Mouse (Mus musculus) neural tube, embryonic 11.5 days (tissue): ENCODE measurements around the gene Gps2. TPM values are rescaled to one million over a fixed set of nuclear protein-coding genes. Genes with fewer than 3 reads are reported as not detected.

Experiments
- ATAC-seq: fragments of 200-750 bp; cut with Nextera tagmentation; 2 replicates; pipeline ENCODE4 v1.8.0; 2017; ENCODE audit warnings: moderate number of reproducible peaks, mild to moderate bottlenecking, moderate TSS enrichment, moderate library complexity; ENCODE audit not compliant: insufficient read depth, low FRiP score, low TSS enrichment
- DNase-seq: peaks from one replicate; pipeline ENCODE4 v3.0.0-alpha.2; 2015; ENCODE audit warnings: low spot score
- H3K27ac ChIP-seq: fragments of 300-500 bp; sonication (generic); 2 replicates; pipeline ENCODE4 v1.5.1; 2014; ENCODE audit warnings: low read depth, mild to moderate bottlenecking, low read length
- H3K27me3 ChIP-seq: fragments of 300-500 bp; sonication (generic); 2 replicates; pipeline ENCODE4 v1.6.1; 2014; ENCODE audit warnings: mild to moderate bottlenecking, low read length, mixed read lengths; ENCODE audit not compliant: control insufficient read depth, insufficient read depth
- H3K36me3 ChIP-seq: fragments of 300-500 bp; sonication (generic); 2 replicates; pipeline ENCODE4 v1.6.1; 2014; ENCODE audit warnings: mild to moderate bottlenecking, low read length, moderate library complexity, mixed read lengths; ENCODE audit not compliant: control insufficient read depth, insufficient read depth
- H3K4me1 ChIP-seq: fragments of 300-500 bp; sonication (generic); 2 replicates; pipeline ENCODE4 v1.6.1; 2014; ENCODE audit warnings: low read length, mixed read lengths; ENCODE audit not compliant: control insufficient read depth, insufficient read depth
- H3K4me2 ChIP-seq: fragments of 300-500 bp; sonication (generic); 2 replicates; pipeline ENCODE4 v1.6.1; 2014; ENCODE audit warnings: low read depth, mild to moderate bottlenecking, moderate library complexity
- H3K4me3 ChIP-seq: fragments of 300-500 bp; sonication (generic); 2 replicates; pipeline ENCODE4 v1.5.1; 2014; ENCODE audit warnings: low read depth, low read length
- H3K9ac ChIP-seq: fragments of 300-500 bp; sonication (generic); 2 replicates; pipeline ENCODE4 v1.6.1; 2014; ENCODE audit warnings: mild to moderate bottlenecking, low read length
- H3K9me3 ChIP-seq: fragments of 300-500 bp; sonication (generic); 2 replicates; pipeline ENCODE4 v1.6.1; 2016; ENCODE audit warnings: low read length; ENCODE audit not compliant: control insufficient read depth
- WGBS: fragments of 180-500 bp; shearing (Covaris S2); extraction: QIAGEN DNeasy Blood & Tissue Kit; methylation state at CpG from one replicate; pipeline ENCODE4 v1.1.7; 2014; 5-methylcytosine and 5-hydroxymethylcytosine counted together
- polyA plus RNA-seq: library from polyadenylated mRNA; unstranded; fragments of >200 nt; fragmentation: Nextera tagmentation; extraction: Ambion mirVana; gene quantifications from 2 replicates; pipeline ENCODE4 v1.2.1, GENCODE M21; 2014

Gene Gps2
- polyA plus RNA-seq, 1 experiment from 2014 or later = 84.0 TPM

DNA sequence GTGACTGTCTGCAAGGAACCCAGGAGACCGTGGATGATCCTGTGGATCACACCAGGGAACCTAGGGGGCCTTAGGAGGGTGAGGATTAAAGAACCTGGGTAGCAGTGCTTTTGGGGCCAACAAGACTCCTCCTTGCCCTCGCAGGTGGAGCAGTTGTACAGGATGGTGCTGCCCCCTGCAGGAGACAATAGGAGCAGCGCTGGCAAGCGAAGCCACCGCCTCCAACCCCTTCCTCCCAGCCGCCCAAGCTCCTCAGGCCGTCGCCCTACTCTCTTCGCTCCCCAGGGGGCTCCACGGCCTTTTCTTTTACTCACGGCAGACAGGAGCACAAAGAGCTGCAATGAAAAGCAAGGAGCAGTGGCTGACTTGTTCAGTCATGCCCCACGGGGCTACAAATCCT lies 36.8 kb upstream of the Gps2 start:
- no peak overlapping the region for H3K4me3 ChIP-seq
- no peaks in the 10 kb centered on the region for H3K36me3 ChIP-seq
- 3% methylated on average over 12 of the region's 12 CpGs for WGBS
- DNase-seq (peak; percentile 85), ATAC-seq (0 out of 2 replicates have a peak, but pooled peaks have one; percentile 40)
- H3K27ac ChIP-seq = no peak overlapping the region
- H3K9ac ChIP-seq = no peak overlapping the region
- H3K27me3 ChIP-seq = no peaks in the 10 kb centered on the region
- no peaks in the 10 kb centered on the region for H3K9me3 ChIP-seq
- peaks cover 13% of the 10 kb centered on the region for H3K4me1 ChIP-seq
- H3K4me2 ChIP-seq = peak overlapping the region; percentile 3; the same call in 1 of the 2 replicates

DNA sequence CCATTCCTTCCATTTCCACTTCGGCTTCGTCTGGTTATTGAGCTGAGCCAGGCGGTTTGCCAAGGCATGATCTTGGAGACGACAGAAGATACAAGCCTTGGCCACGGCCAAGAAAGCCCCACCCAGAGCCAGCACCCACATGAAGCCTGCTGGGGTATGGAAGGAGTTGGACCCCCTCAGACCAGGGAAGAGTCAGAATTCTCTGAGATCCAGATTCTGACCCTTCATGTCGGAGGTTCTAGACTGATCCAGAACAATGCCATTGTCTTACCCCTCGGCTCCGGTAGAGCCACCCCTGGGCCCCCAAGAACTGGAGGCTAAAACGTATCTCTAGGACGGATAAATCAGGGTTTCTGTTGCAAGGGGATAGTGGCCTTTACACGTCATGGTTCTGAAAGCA lies 35.8 kb upstream of the Gps2 start, which contains the start of gene Tmem95:
Gene Tmem95, minus strand, starts transcription at position 141 of the 400 bp plus-strand sequence.
- Histone ChIP-seq H3K9ac (no peak within 1 kb of the TSS), H3K27me3 (no peaks in the 10 kb centered on the region), H3K4me3 (no peak within 1 kb of the TSS), H3K4me1 (peaks cover 13% of the 10 kb centered on the region), H3K36me3 (no peaks in the 10 kb centered on the region), H3K4me2 (peak within 1 kb of the TSS; percentile 3), H3K9me3 (no peaks in the 10 kb centered on the region), H3K27ac (no peak within 1 kb of the TSS)
- no peak for DNase-seq
- WGBS = 94% methylated on average over 11 of the region's 11 CpGs
- ATAC-seq = no peak

DNA sequence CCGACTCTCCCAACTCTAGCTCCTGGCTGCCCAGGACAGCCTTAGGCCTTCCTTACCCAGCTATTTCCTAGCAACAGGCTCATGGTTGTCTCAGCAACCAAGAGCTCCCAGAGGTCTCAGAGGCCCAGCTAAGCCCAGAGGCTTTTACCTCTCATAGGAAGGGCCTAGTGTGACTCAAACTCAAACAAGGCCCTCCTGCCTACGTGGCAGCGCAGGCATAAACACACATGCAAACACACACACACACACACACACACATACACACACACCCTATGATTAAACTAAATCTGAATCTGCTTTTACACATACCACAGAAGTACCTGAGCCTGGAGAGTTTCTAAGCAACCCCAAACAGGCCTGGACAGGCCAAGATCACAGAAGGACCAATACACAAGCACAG lies 35.3 kb upstream of the Gps2 start:
- Histone ChIP-seq H3K4me2 (no peak overlapping the region; the same call in 1 of the 2 replicates), H3K36me3 (no peaks in the 10 kb centered on the region), H3K4me3 (no peak overlapping the region), H3K27ac (no peak overlapping the region), H3K9ac (no peak overlapping the region), H3K9me3 (no peaks in the 10 kb centered on the region), H3K4me1 (peaks cover 13% of the 10 kb centered on the region), H3K27me3 (no peaks in the 10 kb centered on the region)
- DNase-seq (no peak), ATAC-seq (no peak)
- 91% methylated on average over 3 of the region's 3 CpGs for WGBS

DNA sequence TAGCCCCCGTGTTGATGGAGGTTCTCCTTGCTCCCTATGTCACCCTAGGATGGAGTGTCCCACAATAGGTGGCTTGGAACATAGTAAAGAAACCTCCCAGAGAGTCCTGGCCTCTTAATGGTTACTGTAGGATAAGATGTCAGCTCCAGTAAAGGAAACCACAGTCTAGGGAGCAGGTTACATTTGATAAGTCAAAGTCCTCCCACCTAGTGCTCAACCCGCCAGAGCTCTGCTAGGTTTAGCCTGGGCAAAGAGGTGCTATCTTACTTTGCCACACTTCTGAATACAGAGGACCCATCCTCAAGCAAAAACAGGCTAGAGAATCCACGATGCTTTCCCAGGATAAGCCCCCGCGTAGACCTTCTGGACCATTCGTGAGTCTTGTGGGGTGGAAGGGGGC lies 34.7 kb upstream of the Gps2 start:
- no peak for DNase-seq
- H3K9ac ChIP-seq = no peak overlapping the region
- no peaks in the 10 kb centered on the region for H3K36me3 ChIP-seq
- H3K4me1 ChIP-seq = peaks cover 13% of the 10 kb centered on the region
- ATAC-seq = no peak
- H3K4me2 ChIP-seq = no peak overlapping the region
- no peak overlapping the region for H3K27ac ChIP-seq
- H3K9me3 ChIP-seq = no peaks in the 10 kb centered on the region
- H3K27me3 ChIP-seq = no peaks in the 10 kb centered on the region
- no peak overlapping the region for H3K4me3 ChIP-seq
- WGBS = 89% methylated on average over 6 of the region's 6 CpGs

DNA sequence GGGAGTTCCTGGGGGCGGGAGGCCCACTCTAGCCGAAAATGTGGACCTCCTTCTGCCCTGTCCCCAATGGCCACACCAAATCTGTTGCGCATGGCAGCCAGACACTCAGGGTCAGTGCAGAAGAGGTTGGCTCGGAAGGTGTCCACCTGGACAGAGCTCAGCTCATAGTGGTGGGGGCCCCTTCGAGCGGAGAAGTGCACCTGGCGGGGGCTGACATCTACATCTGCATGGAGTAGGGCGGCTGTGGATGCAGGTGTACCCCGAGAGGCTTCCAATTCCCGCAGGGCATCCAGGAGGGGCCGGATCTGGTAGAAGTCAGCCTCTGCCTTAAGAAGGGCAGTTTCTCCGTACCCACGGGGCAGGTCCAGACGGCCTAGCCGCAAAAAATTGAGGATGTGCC lies 34.0 kb upstream of the Gps2 start:
- 49% methylated on average over 15 of the region's 15 CpGs for WGBS
- Histone ChIP-seq H3K9me3 (no peaks in the 10 kb centered on the region), H3K4me3 (peak overlapping the region; percentile 13; the same call in 1 of the 2 replicates), H3K9ac (no peak overlapping the region), H3K4me1 (peaks cover 13% of the 10 kb centered on the region), H3K36me3 (no peaks in the 10 kb centered on the region), H3K27me3 (no peaks in the 10 kb centered on the region), H3K4me2 (peak overlapping the region; percentile 79), H3K27ac (no peak overlapping the region)
- no peak for DNase-seq
- ATAC-seq = no peak

DNA sequence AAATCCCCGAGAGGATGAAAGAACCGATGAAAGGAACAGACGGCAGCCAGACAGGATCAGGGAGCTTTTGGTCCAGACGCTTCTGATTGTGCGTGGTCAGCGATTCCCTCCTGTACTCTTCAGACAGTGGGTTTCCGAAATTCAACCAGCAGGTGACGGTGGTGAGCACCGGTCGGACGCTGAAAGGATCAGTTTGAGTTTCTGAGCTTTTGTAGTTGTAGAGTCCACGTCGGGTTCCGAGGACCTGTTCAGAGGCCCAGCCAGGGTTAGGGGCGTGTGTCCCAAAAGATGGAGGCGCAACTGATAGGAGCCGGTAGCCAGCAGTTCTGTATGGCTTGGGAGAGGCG lies 33.2 kb upstream of the Gps2 start:
- peak overlapping the region; percentile 50 for H3K4me3 ChIP-seq
- peak overlapping the region; percentile 34; the same call in 1 of the 2 replicates for H3K27ac ChIP-seq
- H3K36me3 ChIP-seq = no peaks in the 10 kb centered on the region
- H3K4me1 ChIP-seq = peaks cover 13% of the 10 kb centered on the region
- H3K4me2 ChIP-seq = peak overlapping the region; percentile 79
- peak overlapping the region; percentile 63 for H3K9ac ChIP-seq
- peak; percentile 79 for DNase-seq
- under 1% methylated on average over 18 of the region's 18 CpGs for WGBS
- peak; percentile 23 for ATAC-seq
- H3K9me3 ChIP-seq = no peaks in the 10 kb centered on the region
- H3K27me3 ChIP-seq = no peaks in the 10 kb centered on the region

DNA sequence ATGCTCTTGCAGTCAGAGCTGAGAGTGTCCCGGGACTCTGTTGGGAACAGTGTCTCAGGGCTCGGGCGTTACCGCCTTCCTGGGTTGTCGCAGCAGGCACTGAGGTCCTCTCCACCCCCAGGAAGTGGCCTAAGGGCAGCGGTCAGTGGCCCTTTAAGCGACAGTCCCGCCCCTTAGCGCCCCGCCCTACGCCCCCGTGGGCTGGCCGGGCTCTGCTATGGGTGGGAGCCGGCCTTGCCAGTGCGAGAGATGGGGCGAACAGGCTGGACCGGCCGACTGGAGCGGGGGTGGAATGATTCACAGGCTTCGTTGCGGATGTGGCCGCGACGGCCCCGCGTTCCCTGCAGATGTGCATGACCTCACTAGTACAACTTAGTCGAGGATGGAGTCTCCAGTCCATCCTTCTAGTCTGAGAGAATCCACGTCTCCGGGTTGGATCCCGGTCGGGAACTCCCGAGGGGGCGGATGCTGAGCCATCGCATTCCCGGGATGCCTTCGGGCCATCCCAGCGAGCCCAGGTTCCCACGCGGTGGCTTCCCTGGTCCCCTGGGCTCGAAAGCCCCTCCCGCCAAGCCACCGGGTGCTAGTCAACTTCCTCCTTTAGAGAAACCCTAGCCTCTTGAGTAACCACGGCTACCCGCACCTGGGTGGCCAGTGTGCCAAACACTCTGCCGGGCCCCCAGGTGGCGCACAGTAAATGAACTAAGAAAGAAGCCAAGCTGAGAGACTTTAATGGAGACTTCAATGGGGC lies 32.7 kb upstream of the Gps2 start, which contains the start of gene Kctd11:
Gene Kctd11, minus strand, starts transcription at position 554 of the 751 bp plus-strand sequence.
- Histone ChIP-seq H3K4me3 (peak within 1 kb of the TSS; percentile 50), H3K9ac (peak within 1 kb of the TSS; percentile 63), H3K27me3 (no peaks in the 10 kb centered on the region), H3K36me3 (no peaks in the 10 kb centered on the region), H3K4me1 (peaks cover 13% of the 10 kb centered on the region), H3K4me2 (peak within 1 kb of the TSS; percentile 79), H3K9me3 (no peaks in the 10 kb centered on the region), H3K27ac (peak within 1 kb of the TSS; percentile 34; the same call in 1 of the 2 replicates)
- DNase-seq (peak; percentile 83), ATAC-seq (peak; percentile 71)
- WGBS = under 1% methylated on average over 46 of the region's 46 CpGs

DNA sequence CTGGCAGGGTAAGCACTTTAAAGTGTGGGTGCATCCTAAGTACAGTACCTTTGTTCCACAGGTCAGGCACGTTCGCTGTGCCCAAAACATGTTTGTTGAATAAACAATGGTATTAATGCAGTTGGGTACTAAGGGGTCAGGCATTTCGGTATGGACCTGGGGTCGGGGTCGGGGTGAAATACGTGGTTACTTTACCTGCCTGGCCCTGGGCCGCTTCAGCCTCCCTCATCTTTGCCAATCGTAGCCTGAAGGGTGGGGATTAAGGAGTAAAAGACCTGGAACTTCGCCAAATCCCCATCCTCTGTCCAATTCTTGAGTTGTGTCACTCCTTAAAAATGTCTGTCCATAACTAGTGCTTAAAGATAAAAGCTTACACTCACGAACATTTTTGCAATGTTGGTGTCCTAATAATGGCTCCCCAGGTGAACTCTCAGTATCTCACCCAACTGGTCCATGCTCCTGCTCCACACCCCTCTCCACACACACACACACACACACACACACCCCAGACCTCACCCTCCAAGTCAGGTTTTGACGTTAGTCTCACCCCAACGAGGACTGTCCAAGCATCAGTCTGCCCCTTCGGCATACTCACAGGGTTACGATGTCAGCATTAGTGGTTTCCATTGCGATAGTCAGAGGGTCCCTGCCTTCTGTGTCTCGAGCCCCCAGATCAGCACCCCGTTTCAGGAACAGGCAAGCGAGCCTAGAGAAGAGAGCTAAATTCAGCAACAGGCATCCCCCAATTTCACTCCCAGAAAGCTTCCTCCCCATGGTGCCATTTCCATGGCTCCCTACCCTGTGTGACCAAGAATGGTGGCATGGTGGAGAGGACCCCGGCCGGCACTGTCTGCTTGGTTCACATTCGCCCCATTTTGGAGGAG lies 31.7 kb upstream of the Gps2 start:
- H3K4me1 ChIP-seq = peaks cover 13% of the 10 kb centered on the region
- WGBS = 64% methylated on average over 21 of the region's 21 CpGs
- H3K36me3 ChIP-seq = no peaks in the 10 kb centered on the region
- no peak for ATAC-seq
- DNase-seq = no peak
- H3K4me3 ChIP-seq = peak overlapping the region; percentile 50
- H3K4me2 ChIP-seq = peak overlapping the region; percentile 79
- peak overlapping the region; percentile 63 for H3K9ac ChIP-seq
- no peaks in the 10 kb centered on the region for H3K27me3 ChIP-seq
- H3K27ac ChIP-seq = no peak overlapping the region
- no peaks in the 10 kb centered on the region for H3K9me3 ChIP-seq
